Mouse (Mus musculus) C2C12 (cell line): ENCODE data around the gene Ppara. TPM values are rescaled to one million over a fixed set of nuclear protein-coding genes. Genes with fewer than 3 reads are reported as not detected.

ENCODE experiments used
- H3K27me3 ChIP-seq: one replicate; pipeline ENCODE4 v1.6.1; 2011; ENCODE audit not compliant: control insufficient read depth, insufficient read depth, insufficient read length
- H3K36me3 ChIP-seq: one replicate; pipeline ENCODE4 v1.6.1; 2011; ENCODE audit not compliant: control insufficient read depth, insufficient read depth
- H3K4me3 ChIP-seq: one replicate; pipeline ENCODE4 v1.5.1; 2011; ENCODE audit warnings: mild to moderate bottlenecking, control low read depth; ENCODE audit not compliant: poor library complexity, insufficient read depth, severe bottlenecking
- H3K79me2 ChIP-seq: one replicate; pipeline ENCODE4 v1.6.1; 2011; ENCODE audit not compliant: control insufficient read depth, insufficient read depth
- H3K79me3 ChIP-seq: one replicate; pipeline ENCODE4 v1.6.1; 2011; ENCODE audit warnings: low read depth, control low read depth
- H3ac ChIP-seq: one replicate; pipeline ENCODE3; 2011; ENCODE audit warnings: low read depth; ENCODE audit not compliant: control insufficient read depth, insufficient read length
- CEBPB ChIP-seq: IDR thresholded peaks from one replicate; pipeline ENCODE4 v1.6.1; 2011; ENCODE audit warnings: low read depth, mild to moderate bottlenecking, control low read depth, moderate library complexity
- CTCF ChIP-seq: IDR thresholded peaks from one replicate; pipeline ENCODE4 v1.5.1; 2011; ENCODE audit not compliant: control insufficient read depth, insufficient read depth, insufficient read length
- FOSL1 ChIP-seq: IDR thresholded peaks from one replicate; pipeline ENCODE4 v1.8.0; 2011; ENCODE audit warnings: mild to moderate bottlenecking, low read length; ENCODE audit not compliant: poor library complexity, insufficient read depth, severe bottlenecking
- MAX ChIP-seq: IDR thresholded peaks from one replicate; pipeline ENCODE4 v1.6.1; 2011; ENCODE audit warnings: mild to moderate bottlenecking, control low read depth
- MYOD1 ChIP-seq: IDR thresholded peaks from one replicate; pipeline ENCODE4 v1.6.1; 2011; ENCODE audit warnings: low read depth; ENCODE audit not compliant: control insufficient read depth, insufficient read length
- MYOG ChIP-seq: IDR thresholded peaks from one replicate; pipeline ENCODE4 v1.6.1; 2011; ENCODE audit not compliant: control insufficient read depth, insufficient read length; ENCODE audit errors: extremely low read depth
- USF1 ChIP-seq: IDR thresholded peaks from one replicate; pipeline ENCODE4 v1.6.1; 2011; ENCODE audit warnings: low read depth, mild to moderate bottlenecking, control low read depth, moderate library complexity
- polyA plus RNA-seq: library from polyadenylated mRNA; unstranded; fragments of >200 nt; fragmentation: generic; extraction: Trizol; gene quantifications from one replicate; pipeline ENCODE4 v1.2.1, GENCODE M21; 2012; ENCODE audit warnings: missing spikeins

Ppara gene
- polyA plus RNA-seq, 1 experiment: 0.08 TPM

DNA sequence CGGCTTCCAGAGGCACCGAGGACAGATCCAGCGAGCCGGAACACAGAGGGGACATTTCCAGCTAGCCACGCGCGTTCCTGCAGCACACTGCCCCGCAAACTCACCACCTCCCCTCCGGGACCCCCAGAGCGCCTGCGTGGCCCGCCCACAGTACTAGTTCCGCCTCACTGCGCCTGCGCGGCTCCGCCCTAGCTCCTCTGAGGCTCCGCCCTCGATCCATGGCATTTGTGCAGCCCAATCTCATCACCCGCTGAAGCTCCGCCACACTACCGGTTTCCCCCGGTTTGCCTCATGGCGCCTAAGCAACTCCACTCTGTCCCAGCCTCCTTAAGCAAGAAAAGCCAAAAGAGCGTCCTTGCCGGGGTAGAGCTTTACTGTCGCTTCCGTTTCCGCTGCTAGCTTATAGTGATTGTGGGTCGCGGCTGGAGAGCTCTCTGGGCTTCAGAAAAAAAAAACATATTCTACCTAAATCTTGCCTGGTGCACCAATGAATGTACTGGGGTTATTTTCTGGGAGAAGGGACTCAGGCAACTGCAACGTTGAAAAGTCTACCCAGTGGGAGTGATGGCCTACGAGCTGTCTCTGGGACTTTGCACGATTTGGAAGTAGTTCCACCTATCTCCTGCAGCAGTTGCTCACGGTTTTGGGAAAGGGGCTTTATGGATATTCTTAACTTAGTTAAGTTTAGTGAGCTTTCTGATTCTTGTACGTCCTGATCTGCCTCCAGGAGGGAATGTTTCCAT, 76.9 kb downstream of the Ppara start, which contains the start of gene Cdpf1:
Gene Cdpf1, minus strand, starts transcription at position 163 of the 743 bp plus-strand sequence.
- no peak for TF ChIP-seq MYOG
- TF ChIP-seq MAX: peak; percentile 55
- Histone ChIP-seq H3K36me3 (no peaks in the 10 kb centered on the region), H3K79me2 (no peaks in the 10 kb centered on the region), H3K79me3 (no peaks in the 10 kb centered on the region), H3K27me3 (peaks cover 30% of the 10 kb centered on the region), H3K4me3 (peak within 1 kb of the TSS; percentile 62), H3ac (peak within 1 kb of the TSS; percentile 82)

DNA sequence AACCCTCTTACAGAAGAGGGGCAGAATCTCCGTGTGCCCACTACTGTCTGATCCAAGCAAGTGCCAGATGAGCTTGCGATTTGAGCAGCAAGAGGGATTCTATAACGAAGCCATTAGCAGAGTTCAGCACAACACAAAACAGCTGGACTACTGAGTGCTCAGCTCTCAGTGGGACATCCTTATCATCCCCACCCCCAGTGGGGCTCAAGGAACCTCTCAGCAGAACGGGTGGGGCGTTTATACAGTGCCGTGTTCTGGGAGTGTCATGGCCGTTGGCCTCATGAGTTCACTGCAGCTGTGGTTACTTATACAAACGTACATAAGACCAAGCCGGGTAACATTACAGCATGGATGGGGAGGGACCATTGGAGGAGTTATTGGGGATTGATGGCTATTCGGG, 78.6 kb downstream of the Ppara start:
- H3K79me3 ChIP-seq: no peaks in the 10 kb centered on the region
- TF ChIP-seq MAX (no peak), CTCF (no peak), MYOD1 (no peak), FOSL1 (no peak), MYOG (no peak), CEBPB (no peak), USF1 (no peak)
- peaks cover 47% of the 10 kb centered on the region for H3K27me3 ChIP-seq
- H3K4me3 ChIP-seq: no peak overlapping the region
- no peaks in the 10 kb centered on the region for H3K79me2 ChIP-seq
- no peaks in the 10 kb centered on the region for H3K36me3 ChIP-seq
- H3ac ChIP-seq: no peak overlapping the region

DNA sequence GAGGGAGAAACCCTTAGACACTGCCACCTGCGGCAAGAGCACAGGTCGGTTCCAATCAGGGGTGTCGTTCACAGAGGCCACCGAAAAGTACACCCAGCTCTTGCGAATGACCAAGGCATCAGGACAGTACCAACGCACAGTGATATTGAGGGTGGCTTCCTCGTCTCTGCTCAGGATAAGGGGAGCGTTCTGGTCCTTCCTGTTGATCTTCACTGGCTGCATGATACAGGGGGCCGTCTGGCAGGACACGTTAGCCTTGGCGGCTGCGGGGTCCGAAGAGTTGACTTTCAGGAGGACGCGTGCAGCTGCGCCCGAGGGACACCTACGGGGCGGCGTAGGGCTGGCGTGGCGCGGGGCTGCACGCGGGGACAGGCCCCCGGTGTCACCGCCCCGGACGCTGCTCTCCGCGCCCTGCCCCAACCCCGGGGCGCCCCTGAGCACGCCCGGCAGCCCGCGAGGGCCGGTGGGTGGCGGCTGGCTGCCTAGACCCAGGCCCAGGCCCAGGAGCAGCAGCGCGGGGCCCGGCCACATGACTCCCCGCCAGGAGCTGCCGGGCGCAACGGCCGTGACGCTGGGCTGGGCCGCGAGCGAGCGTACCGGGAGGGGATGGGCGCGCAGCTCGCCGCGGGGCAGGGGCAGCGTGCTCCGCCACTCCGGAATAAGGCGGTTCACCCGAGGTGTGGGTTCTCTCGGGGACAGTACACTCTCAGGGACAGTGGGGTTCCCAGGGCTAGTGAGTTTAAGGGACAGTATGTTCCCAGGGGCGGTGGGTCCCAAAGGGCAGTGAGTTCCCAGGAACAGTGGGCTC, 86.6 kb downstream of the Ppara start, which contains the start of gene Pkdrej:
Gene Pkdrej, minus strand, starts transcription at position 532 of the 808 bp plus-strand sequence.
- Histone ChIP-seq H3K79me2 (no peaks in the 10 kb centered on the region), H3K4me3 (no peak within 1 kb of the TSS), H3ac (no peak within 1 kb of the TSS), H3K79me3 (no peaks in the 10 kb centered on the region), H3K27me3 (peaks cover 88% of the 10 kb centered on the region), H3K36me3 (no peaks in the 10 kb centered on the region)
- no peak for TF ChIP-seq FOSL1
- TF ChIP-seq CTCF: no peak
- TF ChIP-seq USF1: no peak
- TF ChIP-seq MYOG: no peak
- TF ChIP-seq CEBPB: no peak
- no peak for TF ChIP-seq MAX
- TF ChIP-seq MYOD1: no peak

DNA sequence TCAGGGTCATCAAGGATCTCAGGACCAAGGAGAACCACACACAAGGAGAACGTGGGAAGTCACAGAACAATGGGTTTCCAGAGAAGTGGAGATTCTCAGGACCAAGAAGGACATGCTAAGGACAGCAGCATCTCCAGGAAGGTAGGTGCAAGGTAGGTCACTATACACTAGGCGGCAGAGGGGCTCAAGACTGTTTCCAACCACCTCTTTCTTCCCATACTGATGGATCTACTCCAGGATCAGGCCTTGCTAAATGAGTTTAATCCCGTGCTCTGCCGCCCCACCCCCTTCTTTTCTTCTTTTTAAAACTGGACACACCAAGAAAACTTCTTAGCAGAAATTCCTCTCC, 87.2 kb downstream of the Ppara start:
- Histone ChIP-seq H3K79me3 (no peaks in the 10 kb centered on the region), H3K4me3 (no peak overlapping the region), H3K36me3 (no peaks in the 10 kb centered on the region), H3K27me3 (peaks cover 88% of the 10 kb centered on the region), H3K79me2 (no peaks in the 10 kb centered on the region), H3ac (no peak overlapping the region)
- no peak for TF ChIP-seq USF1
- TF ChIP-seq MYOD1: no peak
- TF ChIP-seq FOSL1: no peak
- TF ChIP-seq CTCF: no peak
- no peak for TF ChIP-seq CEBPB
- TF ChIP-seq MAX: no peak
- TF ChIP-seq MYOG: no peak

DNA sequence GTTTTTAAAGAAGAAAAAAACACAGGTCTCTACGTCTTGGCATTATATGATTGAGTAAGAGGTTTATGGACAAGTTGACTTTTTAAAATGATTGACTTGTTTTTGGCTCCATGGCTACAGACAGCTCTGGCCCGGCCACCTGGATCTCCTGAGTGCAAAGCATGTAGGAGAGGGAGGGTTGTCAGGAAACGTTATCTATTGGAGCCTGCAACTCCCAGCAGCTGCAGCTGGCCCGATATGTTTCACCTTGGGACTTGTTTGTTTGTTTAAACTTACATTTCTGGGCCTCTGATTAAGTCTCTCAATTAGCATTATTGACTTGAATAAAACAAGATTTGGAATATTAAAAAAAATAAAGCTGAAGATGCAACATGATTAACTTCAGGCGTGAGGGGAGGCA, 91.9 kb downstream of the Ppara start:
- Histone ChIP-seq H3K4me3 (no peak overlapping the region), H3ac (no peak overlapping the region), H3K27me3 (peaks cover 79% of the 10 kb centered on the region), H3K36me3 (no peaks in the 10 kb centered on the region), H3K79me2 (no peaks in the 10 kb centered on the region), H3K79me3 (no peaks in the 10 kb centered on the region)
- TF ChIP-seq MAX: no peak
- no peak for TF ChIP-seq MYOD1
- TF ChIP-seq USF1: no peak

DNA sequence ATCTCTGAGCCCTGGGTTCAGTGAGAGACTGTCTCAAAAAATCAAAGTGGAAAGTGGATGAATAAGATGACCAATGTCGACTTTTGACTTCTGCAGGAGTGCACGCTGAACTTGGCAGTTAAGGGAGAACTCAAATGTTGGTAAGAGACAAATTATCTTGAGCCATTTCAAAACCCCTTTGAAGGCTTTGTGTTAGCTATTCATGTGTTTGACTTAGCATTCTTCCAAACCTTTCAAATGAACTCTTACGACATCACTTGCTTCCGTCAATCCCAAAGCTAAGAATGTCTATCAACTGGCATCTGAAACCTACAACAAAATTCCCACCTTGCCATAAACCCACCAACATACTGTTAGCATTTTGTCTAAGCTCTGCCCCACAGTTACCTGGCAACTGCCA, 93.3 kb downstream of the Ppara start:
- Histone ChIP-seq H3K27me3 (peaks cover 81% of the 10 kb centered on the region), H3K79me2 (no peaks in the 10 kb centered on the region), H3K79me3 (no peaks in the 10 kb centered on the region), H3K4me3 (no peak overlapping the region), H3K36me3 (no peaks in the 10 kb centered on the region), H3ac (no peak overlapping the region)
- TF ChIP-seq CTCF (no peak), CEBPB (no peak), MYOD1 (no peak), FOSL1 (no peak), USF1 (no peak), MAX (no peak), MYOG (no peak)
